Mouse (Mus musculus) urinary bladder, postnatal 36 days (tissue): Measurements from ENCODE around the gene Dctpp1.
"Not testable (repeated sequence)": the region's sequence is repeated elsewhere in the genome, so short reads cannot be mapped to it uniquely, and the experiment has no call there.

ENCODE experiments used
- DNase-seq, 2 experiments: peaks; one replicate each; pipeline ENCODE4 v3.0.0; 2022; ENCODE audit warnings: low spot score in 2 of 2, mixed read lengths in 1 of 2

Dctpp1 gene

GRCm38 (mm10) chr7:127270256-127270655 lies 9.7 kb upstream of the Dctpp1 start:
- DNase-seq = no peak

DNA sequence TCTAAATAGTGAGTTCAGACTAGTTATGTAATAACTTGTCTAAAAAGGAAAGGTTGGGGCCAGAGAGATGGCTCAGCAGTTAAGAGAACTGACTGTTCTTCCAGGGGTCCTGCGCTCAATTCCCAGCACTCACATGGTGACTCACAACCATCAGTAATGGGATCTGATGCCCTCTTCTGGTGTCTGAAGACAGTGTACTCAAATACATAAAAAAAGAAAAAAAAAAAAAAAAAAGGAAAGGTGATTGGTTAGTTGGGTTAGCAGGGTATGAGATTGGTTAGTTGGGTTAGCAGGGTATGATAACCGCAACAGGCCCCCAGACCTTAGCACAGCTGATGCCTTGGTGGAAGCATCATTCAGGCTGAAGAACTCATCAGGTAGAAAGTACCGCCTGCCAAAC lies 3.0 kb upstream of the Dctpp1 start:
- DNase-seq = no peak

GRCm38 (mm10) chr7:127262218-127262961 lies 1.9 kb upstream of the Dctpp1 start:
- DNase-seq = no peak

GRCm38 (mm10) chr7:127259186-127259905 lies 1.2 kb downstream of the Dctpp1 start:
- DNase-seq = no peak

DNA sequence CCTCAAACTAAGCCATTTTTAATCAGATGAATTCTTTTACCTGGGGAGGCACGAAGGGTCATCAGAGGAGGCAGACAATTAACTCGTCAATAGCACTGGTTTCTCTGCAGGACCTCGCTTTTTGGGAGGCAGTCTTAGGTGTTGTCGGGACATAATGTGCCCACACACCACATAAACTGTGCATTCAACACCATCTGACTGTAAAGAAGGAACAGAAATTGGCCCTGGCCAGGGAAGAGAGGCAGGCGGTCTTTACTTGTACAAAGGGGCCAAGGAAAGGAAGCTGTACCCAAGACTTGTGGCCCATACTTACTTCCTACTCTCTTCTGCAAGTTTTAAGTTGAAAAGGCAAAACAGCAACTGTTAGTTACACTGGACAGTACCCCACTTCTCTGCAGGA lies 4.0 kb downstream of the Dctpp1 start:
- no peak for DNase-seq

DNA sequence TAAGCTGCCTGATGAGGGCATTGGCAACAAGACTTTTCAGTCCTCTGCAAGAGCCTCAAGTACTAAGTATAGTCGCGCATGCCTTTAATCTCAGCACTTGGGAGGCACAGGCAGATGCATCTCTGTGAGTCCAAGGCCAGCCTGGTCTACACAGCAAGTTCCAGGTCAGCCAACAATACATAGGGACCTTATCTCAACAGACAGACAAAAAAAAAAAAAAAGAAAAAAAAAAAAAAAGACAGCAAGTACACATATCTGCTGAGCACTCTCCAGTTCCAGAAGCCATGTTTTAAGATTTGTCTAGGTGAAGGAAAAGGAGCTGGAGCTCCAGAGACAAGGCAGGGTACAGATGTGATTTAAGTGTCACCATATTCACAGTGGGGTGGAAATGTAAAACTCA lies 4.5 kb downstream of the Dctpp1 start:
- no peak for DNase-seq

- DNase-seq = no peak
Observed at GRCm38 (mm10) chr7:127255008-127255407, 5.5 kb downstream of the Dctpp1 start.

DNA sequence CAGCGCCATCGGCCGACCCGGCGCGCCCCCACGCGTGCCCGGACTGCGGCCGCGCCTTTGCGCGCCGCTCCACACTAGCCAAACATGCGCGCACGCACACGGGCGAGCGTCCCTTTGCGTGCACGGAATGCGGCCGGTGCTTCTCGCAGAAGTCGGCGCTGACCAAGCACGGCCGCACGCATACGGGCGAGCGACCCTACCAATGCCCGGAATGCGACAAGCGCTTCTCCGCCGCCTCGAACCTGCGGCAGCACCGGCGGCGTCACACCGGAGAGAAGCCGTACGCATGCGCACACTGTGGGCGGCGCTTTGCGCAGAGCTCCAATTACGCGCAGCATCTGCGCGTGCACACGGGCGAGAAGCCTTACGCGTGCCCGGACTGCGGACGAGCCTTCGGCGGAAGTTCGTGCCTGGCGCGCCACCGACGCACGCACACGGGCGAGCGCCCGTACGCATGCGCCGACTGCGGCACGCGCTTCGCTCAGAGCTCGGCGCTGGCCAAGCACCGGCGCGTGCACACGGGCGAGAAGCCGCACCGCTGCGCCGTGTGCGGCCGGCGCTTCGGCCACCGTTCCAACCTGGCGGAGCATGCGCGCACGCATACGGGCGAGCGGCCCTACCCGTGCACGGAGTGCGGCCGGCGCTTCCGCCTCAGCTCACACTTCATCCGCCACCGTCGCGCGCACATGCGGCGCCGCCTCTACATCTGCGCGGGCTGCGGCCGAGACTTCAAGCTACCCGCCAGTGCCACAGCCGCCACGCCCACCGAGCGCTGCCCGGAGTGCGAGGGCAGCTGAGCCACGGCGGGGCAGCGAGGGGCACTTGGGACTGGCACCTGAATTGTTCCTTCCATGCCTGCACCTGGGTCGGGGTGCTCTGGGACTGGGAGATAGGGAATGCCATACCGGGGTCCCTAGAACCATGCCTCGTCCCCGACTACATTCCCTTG lies 6.4 kb downstream of the Dctpp1 start:
- DNase-seq = peak; percentile 90 to 94

GRCm38 (mm10) chr7:127253341-127253740 lies 7.2 kb downstream of the Dctpp1 start:
- DNase-seq = no peak

DNA sequence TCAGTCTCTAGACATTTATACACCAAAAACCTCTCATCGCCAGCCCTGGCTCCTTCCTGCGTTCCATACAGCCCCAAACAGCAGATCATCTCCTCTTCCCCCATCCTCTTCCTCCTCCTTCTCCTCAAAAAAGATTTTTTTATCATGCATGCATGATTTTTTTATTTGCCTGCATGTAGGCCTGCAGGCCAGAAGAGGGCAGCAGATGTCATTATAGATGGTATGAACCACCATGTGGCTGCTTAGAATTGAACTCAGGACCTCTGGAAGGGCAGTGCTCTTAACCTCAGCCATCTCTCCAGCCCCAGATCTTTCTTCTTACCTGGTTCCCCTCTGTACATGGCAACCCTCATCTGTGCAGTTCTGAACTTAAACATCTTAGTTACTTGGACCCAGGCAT lies 8.1 kb downstream of the Dctpp1 start:
- no peak for DNase-seq

GRCm38 (mm10) chr7:127250511-127250910 lies 10.0 kb downstream of the Dctpp1 start:
- not testable (repeated sequence) for DNase-seq

DNA sequence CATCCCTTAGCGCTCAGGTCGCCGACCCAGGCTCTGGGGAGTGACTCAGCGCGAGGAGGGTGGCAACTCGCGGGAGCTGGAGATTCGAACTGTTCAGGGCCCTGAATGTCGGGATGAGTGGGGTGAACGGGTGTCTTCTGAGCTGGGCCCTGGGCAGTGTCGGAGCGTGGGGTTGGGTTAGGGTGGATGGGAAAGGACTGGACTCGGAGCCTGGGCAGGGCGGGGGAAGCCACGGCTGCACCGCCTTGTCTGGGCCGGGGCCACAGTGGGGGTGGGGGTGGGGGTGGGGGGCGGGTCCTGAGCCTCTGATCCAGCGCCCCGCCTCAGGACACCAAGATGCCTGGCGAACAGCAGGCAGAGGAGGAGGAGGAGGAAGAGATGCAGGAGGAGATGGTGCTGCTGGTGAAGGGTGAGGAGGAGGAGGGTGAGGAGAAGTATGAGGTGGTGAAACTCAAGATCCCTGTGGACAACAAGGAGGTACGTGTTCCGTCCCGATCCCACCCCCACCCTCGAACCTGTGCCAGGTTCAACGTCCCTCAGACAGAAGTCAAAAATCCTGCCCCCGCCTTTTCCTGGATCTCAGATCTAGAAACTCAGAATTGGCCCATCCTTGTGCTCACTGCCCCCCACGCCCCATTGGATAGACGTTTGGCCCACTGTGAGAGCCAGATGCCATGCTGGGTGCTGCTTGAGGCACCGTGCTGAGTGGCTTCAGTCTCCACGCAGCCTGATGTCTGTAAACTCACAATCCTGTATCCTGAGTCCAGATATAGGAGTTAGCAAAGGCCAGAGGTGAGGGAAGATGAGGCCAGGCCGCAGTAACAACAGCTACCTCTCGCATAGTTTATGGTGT lies 15.6 kb downstream of the Dctpp1 start:
- DNase-seq = no peak

DNA sequence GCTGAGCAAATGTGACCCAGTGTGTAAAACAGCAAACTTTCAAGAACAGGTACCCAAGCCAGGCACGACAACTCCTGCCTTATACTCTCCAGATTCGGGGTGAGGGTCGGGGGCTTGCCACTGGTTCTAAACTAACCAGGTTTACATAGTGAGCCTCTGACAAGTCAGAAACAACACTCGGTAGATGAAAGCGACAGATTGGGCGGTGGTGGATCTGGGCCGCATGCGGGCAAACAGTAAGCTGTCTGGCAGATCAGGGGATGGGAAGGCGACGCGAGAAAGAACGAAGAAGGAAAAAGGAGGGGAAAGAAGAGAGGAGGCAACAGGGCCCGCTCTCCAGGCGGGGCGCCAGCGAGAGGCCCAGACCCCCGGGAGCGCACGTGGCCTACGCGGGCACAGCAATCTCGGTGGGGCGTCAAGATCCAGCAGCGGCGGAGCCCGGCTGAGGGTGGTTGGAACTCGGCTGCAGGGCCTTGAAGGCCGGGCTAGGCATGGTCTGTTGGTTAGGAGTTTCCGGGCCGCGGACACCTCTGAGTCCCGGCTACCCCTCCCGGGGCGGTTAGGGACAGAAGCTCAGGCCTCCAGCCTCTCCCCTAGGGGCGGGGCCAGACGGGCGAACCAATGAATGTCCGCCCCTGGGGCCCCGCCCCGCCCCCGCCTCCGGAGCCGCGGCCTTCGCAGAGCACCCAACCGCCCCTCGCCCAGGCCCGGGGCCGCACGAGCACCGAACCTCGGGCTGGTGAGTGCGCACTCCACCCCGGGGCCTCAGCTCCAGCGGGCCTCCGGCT lies 16.4 kb downstream of the Dctpp1 start, which contains the start of gene Zfp771:
Zfp771 (plus strand) TSS at position 405 of the 788 bp plus-strand sequence.
- peak; percentile 91 to 94 for DNase-seq

DNA sequence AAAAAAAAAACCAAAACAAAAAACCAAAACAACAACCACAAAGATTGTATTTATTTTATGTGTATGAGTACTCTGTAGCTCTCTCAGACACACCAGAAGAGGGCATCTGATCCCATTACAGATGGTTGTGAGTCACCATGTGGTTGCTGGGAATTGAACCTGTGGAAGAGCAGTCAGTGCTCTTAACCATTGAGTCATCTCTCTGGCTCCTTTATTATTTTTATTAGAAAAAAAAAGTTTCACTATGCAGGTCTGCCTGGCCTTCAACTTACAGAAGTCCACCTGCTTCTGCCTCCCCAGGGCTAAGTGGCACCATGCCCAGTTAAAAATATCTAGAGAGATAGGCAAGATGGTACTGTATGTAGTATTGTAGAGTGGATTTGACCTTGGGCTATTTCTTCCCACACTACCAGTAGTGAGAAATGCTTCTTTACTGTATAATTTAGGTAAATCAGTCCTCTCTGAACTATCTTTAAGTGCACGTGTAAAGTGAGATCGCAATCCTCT lies 17.1 kb downstream of the Dctpp1 start:
- no peak for DNase-seq

- no peak for DNase-seq
Observed at GRCm38 (mm10) chr7:127234777-127235176, 25.7 kb downstream of the Dctpp1 start.

GRCm38 (mm10) chr7:127233765-127234164 lies 26.7 kb downstream of the Dctpp1 start:
- DNase-seq = no peak

DNA sequence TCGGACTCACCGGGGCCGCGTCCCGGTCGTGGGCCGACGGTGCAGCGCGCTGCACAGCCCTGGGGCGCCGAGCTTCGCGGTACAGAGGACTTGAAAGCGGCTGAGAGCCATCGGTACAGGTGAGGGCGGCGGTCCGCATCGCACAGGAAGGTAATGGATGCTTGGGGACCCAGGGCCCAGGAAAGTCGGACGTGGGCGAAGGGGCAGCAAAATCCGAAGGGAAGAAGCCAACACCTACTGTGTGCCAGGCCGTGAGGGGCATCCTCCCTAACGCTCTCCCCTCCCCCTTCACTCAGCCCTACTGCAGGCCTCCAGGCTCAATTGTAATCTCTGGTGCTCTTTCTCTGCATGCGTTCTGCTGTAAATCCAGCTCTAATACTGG lies 27.1 kb downstream of the Dctpp1 start:
- no peak for DNase-seq

- peak; percentile 79 to 80 for DNase-seq
Observed at GRCm38 (mm10) chr7:127232622-127233367, 27.7 kb downstream of the Dctpp1 start, which contains the start of the genes Zfp553 and Sept1. Zfp553 (plus strand) TSS chr7:127233061. Sept1 (minus strand) TSS chr7:127233130.
